In the genomic region with DNA sequence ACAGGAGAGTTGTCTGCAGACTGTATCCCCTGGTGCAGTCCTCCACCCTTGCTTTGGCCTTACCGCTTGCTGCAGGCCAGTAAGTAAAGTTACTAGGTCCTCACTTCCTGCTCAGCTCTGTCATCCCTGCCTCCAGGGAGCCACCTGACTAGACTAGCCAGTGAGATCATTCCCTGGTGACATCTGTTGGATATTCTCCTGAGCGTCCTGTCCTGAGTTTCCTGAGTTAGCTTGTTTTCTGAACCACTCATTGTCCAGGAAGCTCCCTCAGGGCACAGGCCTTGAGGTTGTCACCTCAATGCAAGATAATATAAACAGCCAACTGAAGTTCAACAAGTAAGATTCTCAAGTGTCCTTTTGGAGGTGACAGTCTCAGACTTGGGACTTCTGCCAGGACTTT, we compare ENCODE assay signal across 12 mouse cellular contexts. TPM values are rescaled to one million over a fixed set of nuclear protein-coding genes. Genes with fewer than 3 reads are reported as not detected.
DNase-seq lines count a peak whose midpoint lies in the region; ATAC-seq and TF ChIP-seq lines count a peak whose summit lies in the region.
"Had no signal": no experiment of that assay in that cellular context is flagged by ENCODE, and none has a peak within 500 bp of the region (broad histone marks: within the 10 kb centered on the region; RNA-seq: fewer than 3 reads in every experiment).

No protein-coding gene starts in this region.

- 0 out of 2 replicates have a peak, but pooled peaks have one; percentile 51 for ATAC-seq in heart, embryonic 15.5 days (replicated peaks; ENCODE audit: insufficient number of reproducible peaks, insufficient read depth, low FRiP score, low read depth)
- peak; percentile 34; the same call in 1 of the 2 replicates for ATAC-seq in lung, embryonic 15.5 days (ENCODE audit: borderline replicate concordance, extremely low read depth, low FRiP score, low TSS enrichment)

- H3K36me3 ChIP-seq in heart, embryonic 15.5 days: no peaks in the 10 kb centered on the region
- no peaks in the 10 kb centered on the region for H3K36me3 ChIP-seq in lung, embryonic 15.5 days
- H3K36me3 ChIP-seq in myocyte (ENCODE audit: control insufficient read depth, insufficient read depth): no peaks in the 10 kb centered on the region

- no peaks in the 10 kb centered on the region for H3K9me3 ChIP-seq in heart, embryonic 15.5 days (replicated peaks)
- no peaks in the 10 kb centered on the region for H3K9me3 ChIP-seq in lung, embryonic 15.5 days
- H3K9me3 ChIP-seq: midbrain, embryonic 12.5 days had no signal

- peaks cover 38% of the 10 kb centered on the region for H3K4me1 ChIP-seq in heart, embryonic 15.5 days (replicated peaks)
- peaks cover 53% of the 10 kb centered on the region for H3K4me1 ChIP-seq in lung, embryonic 15.5 days
- H3K4me1 ChIP-seq in brown adipose tissue, adult 24 weeks (ENCODE audit: control insufficient read depth, insufficient read depth, insufficient read length, low read length): peaks cover 36% of the 10 kb centered on the region

- H3K4me3 ChIP-seq in heart, embryonic 15.5 days: no peak overlapping the region
- H3K4me3 ChIP-seq in lung, embryonic 15.5 days: no peak overlapping the region
- H3K4me3 ChIP-seq in brown adipose tissue, adult 24 weeks (ENCODE audit: insufficient read depth, low read depth, low read length): no peak overlapping the region
- no peak overlapping the region for H3K4me3 ChIP-seq in myocyte
- H3K4me3 ChIP-seq: midbrain, embryonic 12.5 days had no signal

- intact Hi-C loops in left cerebral cortex, postnatal 25 days (cut with DNase I): no loop called here

- no peak overlapping the region for H3K4me2 ChIP-seq in heart, embryonic 15.5 days
- H3K4me2 ChIP-seq in lung, embryonic 15.5 days: no peak overlapping the region
- no peak overlapping the region for H3K4me2 ChIP-seq in myocyte (ENCODE audit: low read depth)
- H3K4me2 ChIP-seq: midbrain, embryonic 12.5 days had no signal

- H3K9ac ChIP-seq in heart, embryonic 15.5 days: no peak overlapping the region
- H3K9ac ChIP-seq in lung, embryonic 15.5 days: no peak overlapping the region
- H3K9ac ChIP-seq: midbrain, embryonic 12.5 days had no signal

- no peak overlapping the region for H3ac ChIP-seq in myocyte (ENCODE audit: control insufficient read depth, insufficient read length)

- 44% methylated on average over 2 of the region's 2 CpGs for WGBS in heart, embryonic 15.5 days
- 45% methylated on average over 2 of the region's 2 CpGs for WGBS in lung, embryonic 15.5 days

- H3K27me3 ChIP-seq in heart, embryonic 15.5 days: no peaks in the 10 kb centered on the region
- H3K27me3 ChIP-seq in lung, embryonic 15.5 days: no peaks in the 10 kb centered on the region
- H3K27me3 ChIP-seq in myocyte (ENCODE audit: control insufficient read depth, insufficient read depth, insufficient read length): no peaks in the 10 kb centered on the region
- H3K27me3 ChIP-seq: midbrain, embryonic 12.5 days had no signal

- H3K79me2 ChIP-seq in myocyte (ENCODE audit: control insufficient read depth, insufficient read depth): peaks cover 66% of the 10 kb centered on the region

- 0 out of 2 replicates have a peak overlapping the region, but pooled peaks have one; percentile 18 for H3K27ac ChIP-seq in heart, embryonic 15.5 days
- peak overlapping the region; percentile 52 for H3K27ac ChIP-seq in lung, embryonic 15.5 days
- H3K27ac ChIP-seq in brown adipose tissue, adult 24 weeks (replicated peaks; ENCODE audit: low read depth, low read length): peak overlapping the region; percentile 26; the same call in 1 of the 2 replicates
- H3K27ac ChIP-seq: midbrain, embryonic 12.5 days had no signal

- TF ChIP-seq POLR2A in myocyte (IDR thresholded peaks at IDR 0.05; ENCODE audit: insufficient read length, low read depth): no peak

- no peak for DNase-seq in heart, postnatal 4 days
- DNase-seq in lung, postnatal 25 days (ENCODE audit: low spot score): no peak
- DNase-seq in layer of hippocampus, adult 9-10 months (ENCODE audit: low spot score): no peak
- no peak for DNase-seq in left cerebral cortex, postnatal 25 days (ENCODE audit: low spot score in 2 of 2)
- DNase-seq: kidney, postnatal 10 days; layer of hippocampus, postnatal 36 days; thymus, postnatal 25 days had no signal

TF ChIP-seq in myocyte, 11 proteins besides CTCF, POLR2A, EP300 and RAD21:
- TF ChIP-seq USF1 (IDR thresholded peaks at IDR 0.05; ENCODE audit: low read depth) (peak; percentile 42), TCF12 (IDR thresholded peaks at IDR 0.05; ENCODE audit: insufficient read depth, poor library complexity, severe bottlenecking) (no peak)
TF ChIP-seq in myocyte: peak in this region for 1.

RNA-seq across cellular contexts. Expression of gene Nek6, which starts 10.9 kb away (rescaled TPM):
- 60.8 and 71.4 TPM in 2 replicates for polyA plus RNA-seq in heart, embryonic 15.5 days (2015; fragmentation: Nextera tagmentation; extraction: Ambion mirVana)
- total RNA-seq in heart, postnatal 4 days (2021): 10 to 100 TPM; 24.8 to 26.0 TPM
- polyA plus RNA-seq in lung, embryonic 15.5 days (2015; fragmentation: Nextera tagmentation; extraction: Ambion mirVana): 124 and 129 TPM in 2 replicates
- 8.5 and 15.7 TPM in 2 replicates for polyA plus RNA-seq in brown adipose tissue, adult 24 weeks (2012; ENCODE audit: insufficient read depth, insufficient read length, missing spikeins)
- 25.6 TPM for polyA plus RNA-seq in myocyte (2012; fragmentation: generic; extraction: Trizol)
- total RNA-seq in left cerebral cortex, postnatal 25 days (2021): 10 to 100 TPM; 29.4 to 29.8 TPM
